Mouse (Mus musculus): ENCODE measurements at regions not wholly inside any gene's neighbourhood (a gene's known extent, or its start where the extent isn't known, plus 50 kb on each side); places are given as distances from the start of the nearest gene placed in this dataset.

DNA sequence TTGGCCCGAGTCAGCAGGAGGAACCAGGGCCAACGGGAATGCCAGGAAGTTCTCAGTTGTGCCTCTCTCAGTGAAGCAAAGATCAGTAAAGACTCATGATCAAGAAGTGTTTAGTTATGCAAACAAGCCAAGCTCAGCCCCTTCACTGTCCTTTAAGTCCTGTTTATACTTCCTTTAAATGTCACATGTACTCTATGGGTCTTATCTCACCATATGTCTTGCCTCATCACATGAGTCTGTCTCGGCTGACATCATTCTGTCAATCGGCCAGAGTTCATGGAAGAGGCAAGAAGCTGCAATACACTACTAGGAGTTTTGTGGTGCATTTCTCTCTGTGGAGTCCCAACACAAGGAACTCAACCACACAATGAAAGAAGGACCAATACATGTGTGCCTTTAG is 71.8 kb downstream of the Scp2d1 start:
- no peaks in the 10 kb centered on the region for H3K27me3 ChIP-seq (replicated peaks; ENCODE audit: control insufficient read depth, insufficient read depth, low read length)
- H3K27ac ChIP-seq (ENCODE audit: low read length), result no peak overlapping the region
- H3K4me3 ChIP-seq (replicated peaks; ENCODE audit: low read length), result no peak overlapping the region
- no peak overlapping the region for H3K9ac ChIP-seq (replicated peaks; ENCODE audit: low read depth, low read length)
- ATAC-seq, result no peak
- no peak overlapping the region for H3K4me2 ChIP-seq (ENCODE audit: low read length)
- H3K9me3 ChIP-seq (ENCODE audit: control insufficient read depth, low read length), result no peaks in the 10 kb centered on the region
- WGBS, result 86% methylated on average over 4 of the region's 4 CpGs
- H3K36me3 ChIP-seq (ENCODE audit: control insufficient read depth, insufficient read depth), result no peaks in the 10 kb centered on the region
- H3K4me1 ChIP-seq (replicated peaks; ENCODE audit: control insufficient read depth, insufficient read depth, low read length), result no peaks in the 10 kb centered on the region

DNA sequence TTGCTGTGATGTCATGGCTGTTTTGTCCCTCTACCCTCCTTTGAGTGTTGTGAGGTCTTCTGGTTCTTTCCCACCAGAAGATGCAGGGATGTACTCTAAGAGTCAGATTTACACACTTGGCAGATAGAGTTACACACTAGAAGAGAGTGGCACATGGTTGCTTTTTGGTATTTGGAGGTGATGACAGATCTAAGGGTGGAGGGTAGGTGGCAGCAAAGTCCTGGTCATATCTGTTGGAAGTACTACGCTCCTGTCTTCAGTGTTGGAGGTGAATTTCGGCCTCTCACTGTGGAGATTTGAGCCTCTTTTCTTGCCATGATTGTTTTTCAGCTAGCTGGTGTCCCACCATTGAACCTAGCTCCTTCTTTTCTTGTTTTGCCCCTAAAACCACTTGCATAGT is 73.0 kb downstream of the Scp2d1 start:
- H3K27ac ChIP-seq (ENCODE audit: low read length), result no peak overlapping the region
- WGBS, result 98% methylated on average over 2 of the region's 2 CpGs
- ATAC-seq, result no peak
- no peak overlapping the region for H3K4me3 ChIP-seq (replicated peaks; ENCODE audit: low read length)
- no peaks in the 10 kb centered on the region for H3K4me1 ChIP-seq (replicated peaks; ENCODE audit: control insufficient read depth, insufficient read depth, low read length)
- no peaks in the 10 kb centered on the region for H3K36me3 ChIP-seq (ENCODE audit: control insufficient read depth, insufficient read depth)
- no peak overlapping the region for H3K4me2 ChIP-seq (ENCODE audit: low read length)
- no peak overlapping the region for H3K9ac ChIP-seq (replicated peaks; ENCODE audit: low read depth, low read length)
- no peaks in the 10 kb centered on the region for H3K9me3 ChIP-seq (ENCODE audit: control insufficient read depth, low read length)
- H3K27me3 ChIP-seq (replicated peaks; ENCODE audit: control insufficient read depth, insufficient read depth, low read length), result no peaks in the 10 kb centered on the region

DNA sequence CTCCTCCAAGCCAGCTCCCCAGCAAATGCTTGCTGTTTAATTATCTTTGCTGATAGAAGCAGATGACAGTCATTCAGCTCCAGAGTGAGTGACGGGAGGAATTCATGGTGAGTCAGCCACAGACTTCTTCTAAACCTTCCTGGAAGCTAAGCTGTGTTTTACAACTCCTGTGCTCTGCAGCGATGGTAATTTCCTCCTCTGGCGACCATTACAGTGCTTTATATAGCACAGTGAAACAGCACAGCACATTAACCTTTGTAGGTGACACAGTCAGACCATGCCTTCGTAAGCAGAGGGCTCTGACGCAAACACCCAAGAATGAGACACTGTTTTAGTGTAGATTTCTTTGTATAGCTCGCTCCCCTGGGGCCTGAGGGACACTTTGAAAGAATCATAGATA is 83.3 kb downstream of the Scp2d1 start:
- H3K4me1 ChIP-seq (replicated peaks; ENCODE audit: control insufficient read depth, insufficient read depth, low read length), result no peaks in the 10 kb centered on the region
- no peaks in the 10 kb centered on the region for H3K9me3 ChIP-seq (ENCODE audit: control insufficient read depth, low read length)
- 73% methylated on average over 6 of the region's 6 CpGs for WGBS
- no peak overlapping the region for H3K27ac ChIP-seq (ENCODE audit: low read length)
- no peak overlapping the region for H3K9ac ChIP-seq (replicated peaks; ENCODE audit: low read depth, low read length)
- H3K4me2 ChIP-seq (ENCODE audit: low read length), result no peak overlapping the region
- no peaks in the 10 kb centered on the region for H3K27me3 ChIP-seq (replicated peaks; ENCODE audit: control insufficient read depth, insufficient read depth, low read length)
- H3K36me3 ChIP-seq (ENCODE audit: control insufficient read depth, insufficient read depth), result no peaks in the 10 kb centered on the region
- H3K4me3 ChIP-seq (replicated peaks; ENCODE audit: low read length), result no peak overlapping the region
- ATAC-seq, result no peak

DNA sequence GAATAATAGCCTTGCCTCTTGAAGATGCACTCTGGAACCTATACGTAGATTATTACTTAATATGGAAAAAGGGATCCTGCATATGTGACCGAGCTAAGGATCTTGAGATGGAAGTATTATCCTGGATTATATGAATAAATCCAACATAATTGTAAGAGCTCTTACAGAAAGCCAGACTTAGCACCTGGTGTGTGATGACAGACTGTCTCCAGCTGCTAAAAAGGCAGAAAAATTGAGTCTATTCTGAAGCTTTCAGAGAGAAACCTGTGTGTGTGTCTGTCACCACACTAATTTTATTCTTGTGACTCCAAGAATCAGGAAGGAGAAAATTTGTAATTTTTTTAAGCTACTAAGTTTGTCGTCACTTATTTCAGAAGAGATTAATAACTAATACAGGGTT is 122.4 kb downstream of the Scp2d1 start:
- ATAC-seq, result no peak
- Histone ChIP-seq H3K4me3 (replicated peaks; ENCODE audit: low read length) (no peak overlapping the region), H3K27ac (ENCODE audit: low read length) (no peak overlapping the region), H3K27me3 (replicated peaks; ENCODE audit: control insufficient read depth, insufficient read depth, low read length) (no peaks in the 10 kb centered on the region), H3K36me3 (ENCODE audit: control insufficient read depth, insufficient read depth) (no peaks in the 10 kb centered on the region), H3K9me3 (ENCODE audit: control insufficient read depth, low read length) (no peaks in the 10 kb centered on the region), H3K9ac (replicated peaks; ENCODE audit: low read depth, low read length) (no peak overlapping the region), H3K4me2 (ENCODE audit: low read length) (no peak overlapping the region), H3K4me1 (replicated peaks; ENCODE audit: control insufficient read depth, insufficient read depth, low read length) (no peaks in the 10 kb centered on the region)
- 84% methylated on average over 3 of the region's 3 CpGs for WGBS

DNA sequence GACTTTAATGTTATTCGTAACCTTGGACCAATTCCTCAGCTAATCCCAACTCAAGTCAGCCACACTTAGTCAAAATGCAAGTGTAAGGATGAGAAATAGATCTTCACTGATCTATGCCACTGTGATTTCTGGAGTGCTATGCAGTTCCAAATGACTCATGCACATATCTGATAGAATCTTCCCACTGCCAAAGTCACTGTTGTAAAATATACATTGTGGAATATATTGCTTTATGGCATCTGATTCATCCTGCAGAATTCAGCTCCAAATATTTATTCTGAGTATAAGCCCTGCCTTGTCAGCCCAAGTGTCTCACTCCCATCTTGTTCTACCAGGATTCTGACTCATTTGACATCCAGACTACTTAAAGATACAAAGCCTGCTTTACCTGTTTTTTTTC is 123.0 kb downstream of the Scp2d1 start:
- 88% methylated on average over 1 of the region's 1 CpGs for WGBS
- Histone ChIP-seq H3K27me3 (replicated peaks; ENCODE audit: control insufficient read depth, insufficient read depth, low read length) (no peaks in the 10 kb centered on the region), H3K9me3 (ENCODE audit: control insufficient read depth, low read length) (no peaks in the 10 kb centered on the region), H3K9ac (replicated peaks; ENCODE audit: low read depth, low read length) (no peak overlapping the region), H3K27ac (ENCODE audit: low read length) (no peak overlapping the region), H3K4me1 (replicated peaks; ENCODE audit: control insufficient read depth, insufficient read depth, low read length) (no peaks in the 10 kb centered on the region), H3K36me3 (ENCODE audit: control insufficient read depth, insufficient read depth) (no peaks in the 10 kb centered on the region), H3K4me3 (replicated peaks; ENCODE audit: low read length) (no peak overlapping the region), H3K4me2 (ENCODE audit: low read length) (no peak overlapping the region)
- peak; percentile 54; the same call in 1 of the 2 replicates for ATAC-seq

DNA sequence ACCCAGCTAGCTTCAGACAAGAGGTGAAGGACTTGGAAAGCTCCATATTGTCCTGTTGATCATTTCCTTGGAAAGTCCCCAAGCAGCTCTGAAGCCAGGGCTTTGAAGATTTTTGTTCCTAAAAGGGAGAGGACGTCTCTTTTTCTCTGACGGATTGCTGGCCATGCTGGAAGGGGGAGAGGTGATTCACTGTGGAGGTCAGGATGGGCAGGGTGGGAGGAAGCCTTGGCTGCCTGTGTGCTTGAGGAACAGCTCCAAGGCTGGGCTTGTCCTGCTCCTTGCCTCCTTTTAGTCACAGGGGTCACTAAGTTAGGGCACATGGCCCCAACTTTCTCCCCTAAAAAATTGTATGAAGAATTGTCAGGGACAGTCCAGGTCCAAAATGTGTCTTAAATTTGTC is 125.8 kb downstream of the Scp2d1 start:
- ATAC-seq, result no peak

More for the DNA sequence above, 125.8 kb downstream of the Scp2d1 start:
- Histone ChIP-seq H3K36me3 (ENCODE audit: control insufficient read depth, insufficient read depth) (no peaks in the 10 kb centered on the region), H3K4me3 (replicated peaks; ENCODE audit: low read length) (no peak overlapping the region), H3K27ac (ENCODE audit: low read length) (no peak overlapping the region), H3K4me1 (replicated peaks; ENCODE audit: control insufficient read depth, insufficient read depth, low read length) (no peaks in the 10 kb centered on the region), H3K9ac (replicated peaks; ENCODE audit: low read depth, low read length) (no peak overlapping the region), H3K27me3 (replicated peaks; ENCODE audit: control insufficient read depth, insufficient read depth, low read length) (no peaks in the 10 kb centered on the region), H3K9me3 (ENCODE audit: control insufficient read depth, low read length) (no peaks in the 10 kb centered on the region; the same call in 1 of the 2 replicates), H3K4me2 (ENCODE audit: low read length) (no peak overlapping the region)
- 64% methylated on average over 2 of the region's 2 CpGs for WGBS

Measured in forebrain, embryonic 16.5 days (tissue).